Mouse (Mus musculus) hindbrain, embryonic 14.5 days (tissue): Measurements from ENCODE around the gene Vps45. TPM values are rescaled to one million over a fixed set of nuclear protein-coding genes. Genes with fewer than 3 reads are reported as not detected.
"Not testable (repeated sequence)": the region's sequence is repeated elsewhere in the genome, so short reads cannot be mapped to it uniquely, and the experiment has no call there.

Experiments
- ATAC-seq: fragments of 200-750 bp; cut with Nextera tagmentation; 2 replicates; pipeline ENCODE4 v1.8.0; 2017; ENCODE audit warnings: moderate number of reproducible peaks, mild to moderate bottlenecking, moderate TSS enrichment, moderate library complexity; ENCODE audit not compliant: low FRiP score
- DNase-seq: peaks from one replicate; pipeline ENCODE4 v3.0.0-alpha.2; 2015; ENCODE audit warnings: low spot score
- H3K27ac ChIP-seq: fragments of 300-500 bp; sonication (generic); 2 replicates; pipeline ENCODE4 v1.5.1; 2014; ENCODE audit warnings: mild to moderate bottlenecking, moderate library complexity
- H3K27me3 ChIP-seq: fragments of 300-500 bp; sonication (generic); 2 replicates; pipeline ENCODE4 v1.6.1; 2014; ENCODE audit warnings: mild to moderate bottlenecking, low read length, mixed read lengths; ENCODE audit not compliant: control insufficient read depth, insufficient read depth
- H3K36me3 ChIP-seq: fragments of 300-500 bp; sonication (generic); replicated peaks from 2 replicates; pipeline ENCODE4 v1.6.1; 2014; ENCODE audit not compliant: control insufficient read depth, insufficient read depth
- H3K4me1 ChIP-seq: fragments of 300-500 bp; sonication (generic); replicated peaks from 2 replicates; pipeline ENCODE4 v1.6.1; 2014; ENCODE audit warnings: antibody characterized with exemption, low read length, mixed read lengths; ENCODE audit not compliant: control insufficient read depth, insufficient read depth
- H3K4me2 ChIP-seq: fragments of 300-500 bp; sonication (generic); replicated peaks from 2 replicates; pipeline ENCODE4 v1.6.1; 2014; ENCODE audit warnings: mild to moderate bottlenecking, moderate library complexity
- H3K4me3 ChIP-seq: fragments of 300-500 bp; sonication (generic); replicated peaks from 2 replicates; pipeline ENCODE4 v1.5.1; 2014; ENCODE audit warnings: mild to moderate bottlenecking, low read length
- H3K9ac ChIP-seq: fragments of 300-500 bp; sonication (generic); 2 replicates; pipeline ENCODE4 v1.6.1; 2014
- H3K9me3 ChIP-seq: fragments of 300-500 bp; sonication (generic); 2 replicates; pipeline ENCODE4 v1.6.1; 2016; ENCODE audit warnings: low read length; ENCODE audit not compliant: control insufficient read depth
- WGBS: fragments of 180-500 bp; shearing (Covaris S2); extraction: QIAGEN DNeasy Blood & Tissue Kit; methylation state at CpG from one replicate; pipeline ENCODE4 v1.1.7; 2014; 5-methylcytosine and 5-hydroxymethylcytosine counted together
- polyA plus RNA-seq: library from polyadenylated mRNA; unstranded; fragments of >200 nt; fragmentation: Nextera tagmentation; extraction: Ambion mirVana; gene quantifications from 2 replicates; pipeline ENCODE4 v1.2.1, GENCODE M21; 2014

Gene Vps45
- polyA plus RNA-seq, 1 experiment from 2014 or later: 46.8 TPM

DNA sequence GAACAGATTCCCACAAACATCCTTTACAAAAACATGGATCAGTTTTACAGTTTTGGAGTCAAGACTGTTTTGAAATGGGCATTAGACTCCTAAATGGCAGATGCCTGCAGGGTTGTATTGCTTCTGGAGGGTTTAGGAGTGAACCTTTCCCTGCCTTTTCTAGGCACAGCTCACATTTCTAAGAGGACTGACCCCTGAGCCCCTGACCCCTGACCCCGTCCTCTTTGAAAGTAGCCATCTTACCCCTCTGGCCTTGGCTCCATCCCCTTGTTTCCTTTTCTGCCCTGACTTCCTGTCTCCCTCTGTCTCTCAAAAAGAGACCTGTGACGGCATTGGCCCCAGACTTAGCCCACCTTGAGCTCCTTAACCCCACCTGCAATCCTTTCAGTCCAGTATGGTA is 95.0 kb downstream of the Vps45 start:
- 44% methylated on average over 2 of the region's 2 CpGs for WGBS

DNA sequence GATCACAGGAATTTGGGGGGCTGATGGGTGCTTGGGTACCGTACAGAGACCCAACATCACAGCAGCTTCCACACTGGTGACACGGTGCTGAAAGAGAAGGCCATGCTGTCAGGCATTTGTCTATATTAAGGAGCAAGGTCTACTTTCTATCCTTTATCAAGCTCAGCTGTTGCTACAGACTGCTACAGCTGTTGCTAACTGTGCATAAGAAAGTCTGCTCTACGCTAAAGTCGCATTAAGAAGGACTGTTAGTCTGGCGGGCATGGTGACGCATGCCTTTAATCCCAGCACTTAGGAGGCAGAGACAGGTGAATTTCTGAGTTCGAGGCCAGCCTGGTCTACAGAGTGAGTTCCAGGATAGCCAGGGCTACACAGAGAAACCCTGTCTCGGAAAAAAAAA is 96.1 kb downstream of the Vps45 start:
- not testable (repeated sequence) for H3K4me1 ChIP-seq, H3K36me3 ChIP-seq, H3K9me3 ChIP-seq, H3K9ac ChIP-seq, H3K27ac ChIP-seq, H3K4me3 ChIP-seq, DNase-seq, H3K4me2 ChIP-seq, ATAC-seq, H3K27me3 ChIP-seq
- 92% methylated on average over 8 of the region's 8 CpGs for WGBS

More for the DNA sequence above, 95.0 kb downstream of the Vps45 start:
- Histone ChIP-seq H3K27me3 (no peaks in the 10 kb centered on the region), H3K9me3 (no peaks in the 10 kb centered on the region), H3K4me2 (no peak overlapping the region), H3K9ac (no peak overlapping the region), H3K36me3 (no peaks in the 10 kb centered on the region), H3K27ac (no peak overlapping the region), H3K4me1 (no peaks in the 10 kb centered on the region), H3K4me3 (no peak overlapping the region)
- no peak for ATAC-seq
- no peak for DNase-seq

GRCm38 (mm10) chr3:95959807-95960206 is 98.5 kb downstream of the Vps45 start:
- no peaks in the 10 kb centered on the region for H3K27me3 ChIP-seq
- no peak for DNase-seq

GRCm38 (mm10) chr3:95959082-95959481 is 99.2 kb downstream of the Vps45 start:
- no peak overlapping the region for H3K4me3 ChIP-seq
- no peaks in the 10 kb centered on the region for H3K36me3 ChIP-seq
- 83% methylated on average over 5 of the region's 5 CpGs for WGBS
- H3K27me3 ChIP-seq: no peaks in the 10 kb centered on the region
- ATAC-seq: no peak
- DNase-seq: no peak
- no peak overlapping the region for H3K4me2 ChIP-seq
- H3K4me1 ChIP-seq: no peaks in the 10 kb centered on the region
- H3K27ac ChIP-seq: no peak overlapping the region
- no peaks in the 10 kb centered on the region for H3K9me3 ChIP-seq
- no peak overlapping the region for H3K9ac ChIP-seq

More at GRCm38 (mm10) chr3:95959807-95960206, 98.5 kb downstream of the Vps45 start:
- no peak overlapping the region for H3K4me2 ChIP-seq
- no peaks in the 10 kb centered on the region for H3K4me1 ChIP-seq
- H3K9me3 ChIP-seq: no peaks in the 10 kb centered on the region
- no peak overlapping the region for H3K9ac ChIP-seq
- no peak overlapping the region for H3K27ac ChIP-seq
- H3K4me3 ChIP-seq: no peak overlapping the region
- 94% methylated on average over 1 of the region's 1 CpGs for WGBS
- ATAC-seq: no peak
- no peaks in the 10 kb centered on the region for H3K36me3 ChIP-seq

DNA sequence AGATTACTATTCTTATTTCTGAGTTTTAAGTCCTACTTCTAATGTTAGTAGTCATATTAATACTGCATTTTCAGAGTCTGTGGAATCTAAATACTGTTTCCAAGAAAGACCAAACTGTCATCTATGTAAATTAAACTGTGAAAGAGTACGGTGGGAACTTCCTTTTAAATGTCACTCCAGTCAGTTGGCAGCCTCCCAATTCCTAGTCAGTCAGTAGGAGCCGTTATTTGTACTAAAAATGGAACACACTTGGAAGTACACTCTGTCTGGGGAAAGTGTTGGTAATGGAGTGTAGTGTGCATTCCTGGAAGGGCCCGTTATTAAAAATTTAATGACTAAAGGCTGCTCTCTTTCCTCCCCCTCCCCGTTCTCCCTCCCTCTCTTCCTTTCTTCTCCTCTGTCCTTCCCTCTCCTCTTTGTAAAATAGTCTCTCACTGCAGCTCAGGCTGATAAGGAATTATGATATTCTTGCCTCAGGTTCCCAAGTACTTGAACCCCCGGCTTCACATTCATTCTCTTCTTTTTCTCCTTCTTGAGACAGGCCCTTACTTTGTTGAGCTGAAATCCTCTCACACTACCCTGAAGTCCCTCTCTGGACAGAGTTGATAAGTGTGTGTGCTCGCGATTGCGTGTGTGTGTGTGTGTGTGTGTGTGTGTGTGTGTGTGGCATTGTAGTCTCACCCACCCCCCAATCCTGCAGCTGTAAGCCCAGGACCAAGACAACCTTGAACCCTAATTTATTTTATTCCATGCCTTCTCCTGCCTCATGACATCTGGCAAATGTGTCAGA is 100.7 kb downstream of the Vps45 start:
- no peaks in the 10 kb centered on the region for H3K36me3 ChIP-seq
- DNase-seq (peak; percentile 50), ATAC-seq (no peak)
- no peaks in the 10 kb centered on the region for H3K9me3 ChIP-seq
- H3K4me1 ChIP-seq: 0 out of 2 replicates have a peak, but pooled peaks cover 5% of the 10 kb centered on the region
- H3K27me3 ChIP-seq: no peaks in the 10 kb centered on the region
- H3K4me3 ChIP-seq: no peak overlapping the region
- H3K27ac ChIP-seq: no peak overlapping the region
- WGBS: 71% methylated on average over 8 of the region's 8 CpGs
- no peak overlapping the region for H3K9ac ChIP-seq
- no peak overlapping the region for H3K4me2 ChIP-seq

DNA sequence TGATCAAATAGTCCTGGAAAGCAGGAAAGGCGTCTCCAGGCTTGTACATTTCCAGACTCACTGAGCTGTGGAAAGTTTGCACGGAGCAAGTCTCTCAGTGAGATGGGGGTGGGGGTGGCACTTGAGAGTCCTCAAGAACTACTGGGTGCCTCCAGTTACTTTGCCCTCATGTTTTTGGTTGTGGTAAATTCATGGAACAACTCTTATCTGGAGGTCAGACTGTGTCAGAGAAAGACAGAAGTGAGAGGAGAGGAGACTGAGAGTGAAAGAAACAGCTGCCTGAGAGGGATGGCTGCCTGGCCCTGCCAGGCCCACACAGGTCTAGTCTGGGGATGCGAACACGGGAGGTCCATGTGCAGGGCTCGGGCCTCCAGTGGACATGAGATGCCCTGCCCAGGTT is 102.9 kb downstream of the Vps45 start:
- Histone ChIP-seq H3K27ac (no peak overlapping the region), H3K4me3 (no peak overlapping the region), H3K4me2 (no peak overlapping the region), H3K27me3 (no peaks in the 10 kb centered on the region), H3K9me3 (no peaks in the 10 kb centered on the region), H3K36me3 (no peaks in the 10 kb centered on the region), H3K9ac (no peak overlapping the region), H3K4me1 (0 out of 2 replicates have a peak, but pooled peaks cover 5% of the 10 kb centered on the region)
- no peak for DNase-seq
- no peak for ATAC-seq
- WGBS: 90% methylated on average over 5 of the region's 5 CpGs

- 89% methylated on average over 12 of the region's 12 CpGs for WGBS
- DNase-seq, H3K36me3 ChIP-seq, H3K9ac ChIP-seq, H3K27me3 ChIP-seq, H3K27ac ChIP-seq, ATAC-seq, H3K4me3 ChIP-seq, H3K9me3 ChIP-seq, H3K4me2 ChIP-seq, H3K4me1 ChIP-seq: not testable (repeated sequence)
Observed at GRCm38 (mm10) chr3:95954648-95955173, 103.6 kb downstream of the Vps45 start.

DNA sequence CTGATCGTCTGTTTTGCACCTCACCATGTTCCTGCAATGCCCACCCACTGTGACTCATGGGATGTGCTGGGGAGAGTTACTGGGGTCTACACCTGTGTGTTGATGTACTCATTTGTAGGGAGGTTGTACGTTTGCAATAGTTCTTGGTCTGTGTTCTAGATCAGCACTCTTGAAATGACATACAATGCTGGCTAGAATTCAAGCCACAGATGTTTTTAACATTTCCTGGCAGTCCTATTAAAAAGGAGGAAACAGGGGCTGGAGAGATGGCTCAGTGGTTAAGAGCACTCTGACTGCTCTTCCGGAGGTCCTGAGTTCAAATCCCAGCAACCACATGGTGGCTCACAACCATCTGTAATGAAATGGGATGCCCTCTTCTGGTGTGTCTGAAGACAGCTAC is 104.7 kb downstream of the Vps45 start:
- H3K9me3 ChIP-seq: no peaks in the 10 kb centered on the region
- H3K27ac ChIP-seq: peak overlapping the region; percentile 1; the same call in 1 of the 2 replicates
- no peaks in the 10 kb centered on the region for H3K36me3 ChIP-seq
- H3K27me3 ChIP-seq: no peaks in the 10 kb centered on the region
- ATAC-seq (no peak), DNase-seq (no peak)
- 0 out of 2 replicates have a peak, but pooled peaks cover 5% of the 10 kb centered on the region for H3K4me1 ChIP-seq
- H3K4me3 ChIP-seq: no peak overlapping the region
- 53% methylated on average over 3 of the region's 3 CpGs for WGBS
- no peak overlapping the region for H3K4me2 ChIP-seq
- no peak overlapping the region for H3K9ac ChIP-seq

- peak overlapping the region; percentile 1 for H3K27ac ChIP-seq
- H3K4me1 ChIP-seq: 0 out of 2 replicates have a peak, but pooled peaks cover 5% of the 10 kb centered on the region
- no peak overlapping the region for H3K4me3 ChIP-seq
- no peak for ATAC-seq
- no peak overlapping the region for H3K4me2 ChIP-seq
- no peaks in the 10 kb centered on the region for H3K27me3 ChIP-seq
- H3K36me3 ChIP-seq: 0 out of 2 replicates have a peak, but pooled peaks cover 1% of the 10 kb centered on the region
- no peak overlapping the region for H3K9ac ChIP-seq
- no peak for DNase-seq
- no peaks in the 10 kb centered on the region for H3K9me3 ChIP-seq
Observed at GRCm38 (mm10) chr3:95953023-95953422, 105.2 kb downstream of the Vps45 start.
